Mouse (Mus musculus): ENCODE results near the gene Riiad1.

- no peak for TF ChIP-seq POLR2AphosphoS5 (IDR thresholded peaks at IDR 0.05; ENCODE audit: insufficient replicate concordance, low read depth, low read length)
- no peak for TF ChIP-seq GATA1 (IDR thresholded peaks at IDR 0.05; ENCODE audit: borderline replicate concordance, low read length)
- TF ChIP-seq CTCF (IDR thresholded peaks at IDR 0.05; ENCODE audit: low read depth, low read length) = no peak
Observed at GRCm38 (mm10) chr3:94473115-94473505, 7.0 kb downstream of the Riiad1 start.
